Mouse (Mus musculus) right cerebral cortex, adult 18-20 months (tissue): ENCODE data around the gene Nkain2.
"Not testable (repeated sequence)": the region's sequence is repeated elsewhere in the genome, so short reads cannot be mapped to it uniquely, and the experiment has no call there.

Experiments used
- DNase-seq: peaks from one replicate; pipeline ENCODE4 v3.0.0; 2022; ENCODE audit warnings: mixed read lengths

Nkain2 gene

DNA sequence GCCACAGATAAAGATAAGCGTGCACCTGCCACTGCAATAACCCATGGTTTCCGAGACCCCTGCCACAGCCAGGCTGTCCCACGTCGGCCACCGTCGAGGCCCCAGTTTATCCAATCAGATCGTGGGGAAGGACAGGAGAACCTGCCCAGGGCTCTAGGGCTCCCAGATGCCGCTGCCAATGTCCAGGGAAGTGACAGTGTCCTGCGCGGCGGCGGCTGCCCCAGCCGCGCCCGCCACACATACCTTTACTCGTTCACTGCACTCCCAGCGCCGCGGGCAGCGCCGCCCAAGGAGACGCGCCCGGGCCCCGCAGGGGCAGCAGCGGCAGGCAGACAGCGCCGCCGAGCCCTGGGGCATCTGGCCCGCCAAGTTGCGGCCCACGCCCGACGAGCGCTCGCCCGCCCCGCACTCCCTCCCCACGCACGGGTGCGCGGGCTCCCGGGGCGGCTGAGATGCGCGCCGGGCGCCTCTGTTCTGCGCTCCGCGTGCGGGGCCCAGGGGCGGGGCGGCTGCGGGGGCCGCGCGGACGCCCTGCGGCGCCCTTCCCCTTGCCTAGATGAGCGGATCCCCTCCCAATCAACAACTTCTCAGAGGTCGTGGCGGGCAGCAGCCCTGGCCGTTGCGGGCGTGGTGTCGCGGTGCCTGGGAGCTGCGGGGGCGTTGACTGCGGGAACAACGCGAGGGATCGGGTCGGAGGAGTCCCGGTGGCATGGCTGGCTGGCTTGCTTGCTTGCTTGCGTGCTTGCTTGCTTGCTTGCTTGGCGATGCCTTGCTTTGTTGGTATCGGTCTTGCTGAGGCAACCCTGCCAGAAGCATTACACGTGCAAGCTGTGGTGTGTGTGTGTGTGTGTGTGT lies at the start of gene Nkain2:
Gene Nkain2, minus strand, starts transcription at position 811 of the 855 bp plus-strand sequence.
- DNase-seq = peak; percentile 72

DNA sequence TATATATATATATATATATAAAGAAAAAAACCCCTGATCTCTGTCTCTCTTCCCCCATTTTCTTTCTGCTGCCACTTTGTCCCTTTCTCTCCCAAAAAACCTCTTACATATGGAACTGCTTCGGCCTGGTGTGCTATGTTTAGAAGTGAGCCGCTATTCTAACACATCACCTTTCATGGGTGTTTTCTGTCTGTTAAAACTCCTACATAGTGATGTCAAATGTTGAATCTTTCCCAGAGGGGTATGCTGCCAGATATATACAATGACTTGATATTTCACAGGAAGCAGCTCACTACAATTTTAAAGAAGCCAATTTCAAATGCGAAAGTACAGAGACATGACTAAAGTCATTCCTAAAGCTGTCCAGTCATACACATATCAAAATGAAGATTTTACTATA lies 49.6 kb upstream of the Nkain2 start:
- peak; percentile 7 for DNase-seq

DNA sequence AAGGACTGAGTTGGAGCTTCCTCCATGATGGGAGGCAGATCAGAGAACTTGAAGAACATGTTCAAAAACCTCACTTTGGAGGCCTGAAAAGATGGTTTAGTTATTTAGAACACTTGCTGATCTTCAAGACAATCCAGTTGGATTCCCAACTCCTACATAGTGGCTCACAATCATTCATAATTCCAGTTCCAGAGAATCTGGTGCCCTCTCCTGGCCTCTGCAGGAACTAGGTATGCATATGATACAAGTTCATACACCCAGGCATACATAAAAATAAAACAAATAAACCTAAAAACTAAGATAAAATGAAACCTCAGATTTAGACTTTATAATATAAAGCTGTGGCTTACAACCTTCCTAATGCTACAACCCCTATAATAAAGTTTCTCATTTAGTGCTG lies 4.8 kb upstream of the Nkain2 start:
- DNase-seq = peak; percentile 32

DNA sequence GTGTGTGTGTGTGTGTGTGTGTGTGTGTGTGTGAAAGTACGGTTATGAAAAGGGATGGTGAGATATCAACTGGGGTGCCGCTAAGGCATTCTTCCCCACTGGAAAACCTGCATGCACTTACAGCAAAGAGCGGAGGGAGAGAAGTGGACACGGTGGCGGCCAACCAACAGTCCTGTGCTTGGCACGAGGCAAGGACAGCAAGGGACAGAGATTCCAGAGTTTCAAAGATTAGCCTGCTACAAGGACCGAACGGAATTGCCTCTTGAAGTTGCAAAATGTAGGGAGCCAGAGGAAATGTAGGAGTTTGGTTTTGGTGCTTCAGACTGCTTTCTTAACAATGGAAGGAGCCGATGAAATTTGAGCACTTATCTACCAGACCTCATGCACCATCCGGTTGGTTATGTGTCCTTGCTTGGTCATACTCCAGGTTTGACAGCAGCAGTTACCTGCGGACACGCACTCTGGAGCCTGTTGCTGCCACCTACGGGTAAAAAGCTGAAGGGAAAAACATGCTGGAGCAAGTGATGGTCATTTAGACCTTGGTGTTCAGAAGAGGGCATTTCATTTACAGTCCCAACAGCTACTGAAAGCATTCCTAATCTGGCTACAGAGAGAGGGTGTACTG lies 357 bp upstream of the Nkain2 start:
- peak; percentile 75 for DNase-seq

DNA sequence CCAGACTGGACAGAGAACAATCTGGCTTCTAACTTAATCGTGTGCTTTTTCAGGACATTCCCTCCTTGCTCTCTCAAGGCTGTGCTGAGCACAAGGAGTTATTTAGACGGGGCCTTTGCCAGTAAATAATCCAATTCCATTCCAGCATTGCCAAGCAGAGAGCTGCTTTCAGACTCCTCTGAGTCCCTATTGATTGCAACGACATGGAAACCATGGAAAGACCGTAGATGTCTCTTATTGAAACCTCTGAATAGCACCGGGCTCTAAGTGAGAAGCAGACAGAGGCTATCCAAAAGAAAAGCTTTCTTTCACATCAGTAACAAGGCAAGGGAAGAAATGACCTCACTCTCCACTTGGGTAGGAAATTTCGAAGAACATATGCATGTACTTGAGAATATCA lies 8.3 kb downstream of the Nkain2 start:
- DNase-seq = peak; percentile 19

DNA sequence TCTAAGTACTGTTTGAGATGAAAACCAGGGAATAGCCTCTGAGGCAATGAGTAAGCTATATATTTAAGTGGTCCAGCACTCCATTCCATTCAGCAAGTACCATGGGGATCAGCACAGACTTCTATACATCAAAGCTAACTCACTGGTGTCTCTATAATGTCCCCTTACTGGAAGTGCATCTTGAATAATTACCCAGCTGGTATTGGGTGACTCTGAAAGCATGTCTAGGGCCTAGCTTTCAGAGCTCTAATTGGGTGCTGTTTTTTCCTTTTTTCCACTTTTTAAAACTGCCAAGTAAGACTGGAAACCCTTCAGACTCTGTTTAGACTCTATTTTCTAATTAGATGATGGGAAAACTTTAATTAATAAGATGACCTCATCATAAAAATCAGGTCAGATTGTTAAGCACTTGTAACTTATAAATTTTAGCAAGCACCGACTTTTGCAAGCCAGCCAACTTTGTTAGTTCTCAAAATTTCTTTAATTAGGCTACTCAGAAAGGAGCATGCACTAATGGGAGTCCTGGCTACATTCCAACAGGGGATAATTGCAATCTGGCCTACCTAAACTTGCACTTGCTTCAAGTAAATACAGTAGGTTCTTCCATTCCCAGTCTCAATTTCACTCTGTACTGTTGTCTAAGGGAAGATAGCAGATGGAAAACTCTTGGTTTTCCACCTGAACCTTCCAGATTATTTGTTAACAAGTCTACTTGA lies 19.4 kb downstream of the Nkain2 start:
- peak; percentile 18 for DNase-seq

DNA sequence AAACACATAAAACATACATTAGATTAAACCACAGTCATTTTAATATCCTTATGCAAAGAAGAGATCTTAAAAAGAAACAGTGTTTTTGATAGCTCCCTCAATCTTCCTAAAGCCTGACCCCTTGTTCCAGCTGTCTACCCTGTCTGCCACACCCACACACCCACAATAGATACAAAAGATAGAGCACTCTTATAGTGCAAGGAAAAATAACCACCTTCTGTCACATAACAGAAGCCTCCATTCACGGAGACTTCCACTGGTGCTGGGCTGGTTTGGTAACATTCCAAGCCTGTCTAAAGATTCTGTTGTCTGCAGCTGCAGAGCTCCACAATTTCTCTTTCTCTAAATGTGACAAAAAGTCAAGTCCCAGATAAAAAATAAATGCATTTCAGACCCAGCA lies 20.7 kb downstream of the Nkain2 start:
- peak; percentile 37 for DNase-seq

DNA sequence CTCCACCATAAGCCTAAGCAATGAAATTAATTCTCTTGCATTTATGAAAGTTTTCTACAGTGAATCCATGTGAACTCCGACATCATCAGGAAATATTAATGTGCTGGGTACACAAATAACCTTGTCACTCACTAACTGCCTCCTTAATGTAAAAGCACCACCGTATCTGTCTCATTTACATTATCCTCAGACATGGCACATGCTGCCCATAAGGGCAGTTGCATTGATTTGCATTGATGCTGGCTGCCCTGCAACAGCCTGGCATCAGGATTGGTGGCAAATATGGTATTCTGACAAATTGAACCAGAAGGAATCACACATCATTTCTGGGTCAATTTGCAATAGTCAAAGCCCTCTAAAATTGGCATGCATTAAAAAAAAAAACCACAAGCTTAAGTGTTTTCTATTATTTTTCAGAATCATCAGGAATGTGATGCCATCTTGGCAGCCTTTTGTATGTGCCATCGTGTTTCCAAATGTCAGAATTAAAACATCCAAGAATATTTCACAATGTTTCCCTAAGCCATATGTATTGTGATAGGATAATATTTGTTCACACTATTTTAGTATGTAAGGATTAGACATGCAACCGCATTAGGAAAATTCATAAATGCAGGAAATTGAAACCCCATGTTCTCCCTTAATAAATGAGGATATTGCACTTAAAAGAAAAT lies 74.9 kb downstream of the Nkain2 start:
- no peak for DNase-seq

DNA sequence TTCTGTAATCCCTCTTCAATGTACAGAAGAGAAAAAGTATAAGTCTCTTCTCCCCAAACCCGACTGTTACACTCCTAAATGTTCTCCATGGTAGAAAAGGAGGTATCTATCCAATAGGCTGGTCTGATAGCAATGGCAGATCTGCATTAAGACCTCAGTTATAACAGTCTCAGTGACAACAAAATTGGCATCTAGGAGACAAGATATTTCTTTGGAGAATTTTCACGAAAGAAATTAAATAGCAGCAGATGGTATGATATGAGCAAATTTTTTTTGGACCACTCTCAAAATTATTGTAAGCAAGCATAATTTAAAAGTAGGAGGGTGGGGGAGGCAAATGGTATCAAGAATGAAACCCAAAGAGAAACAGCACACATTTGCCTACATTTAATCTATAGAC lies 94.0 kb downstream of the Nkain2 start:
- DNase-seq = no peak

DNA sequence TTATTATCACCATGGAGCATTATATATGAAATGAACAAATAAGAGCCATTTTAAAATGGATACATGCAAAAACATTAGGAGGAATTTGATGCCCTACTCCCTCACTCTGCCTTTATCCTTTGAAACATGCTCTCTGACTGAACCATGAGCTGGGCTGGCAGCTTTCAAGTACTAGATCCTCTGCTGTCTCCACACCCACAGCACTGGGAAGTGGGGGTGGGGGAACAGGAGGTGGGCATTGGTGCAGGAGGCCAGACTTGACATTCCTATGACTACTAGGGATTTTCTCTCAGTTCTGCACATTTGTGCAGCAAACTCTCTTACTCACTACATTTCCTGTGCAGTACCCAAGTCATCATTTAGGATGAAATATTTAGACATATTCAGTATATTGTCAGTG lies 99.7 kb downstream of the Nkain2 start:
- DNase-seq = peak; percentile 34

DNA sequence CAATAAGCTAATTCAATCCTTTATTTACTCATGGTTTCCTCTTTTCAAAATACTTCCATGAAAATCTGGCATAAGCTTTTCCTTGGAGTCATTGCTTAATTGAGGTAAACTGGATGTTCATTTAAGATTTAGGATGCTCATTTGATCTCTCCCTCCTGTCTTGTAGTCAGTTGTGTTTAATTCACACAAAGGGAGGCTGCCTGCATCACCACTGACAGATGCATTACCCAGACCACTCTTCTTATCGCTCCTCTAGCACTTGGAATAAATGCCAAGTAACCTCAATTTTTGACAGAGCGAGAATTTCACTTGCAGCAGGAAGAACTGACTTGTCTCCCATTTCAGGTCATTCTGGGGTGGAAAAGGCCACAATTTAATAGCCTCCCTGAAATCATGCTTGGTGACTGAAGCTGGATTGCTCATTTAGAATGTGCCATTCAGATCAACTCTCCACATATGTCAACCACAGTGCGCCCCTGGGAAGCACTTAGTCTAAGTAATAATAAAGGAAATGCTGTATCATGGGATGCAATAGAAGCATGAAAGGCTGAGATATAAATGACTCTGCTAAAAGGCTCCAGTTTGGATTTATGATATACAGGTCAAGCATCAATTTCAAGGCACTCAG lies 107.4 kb downstream of the Nkain2 start:
- DNase-seq = no peak

DNA sequence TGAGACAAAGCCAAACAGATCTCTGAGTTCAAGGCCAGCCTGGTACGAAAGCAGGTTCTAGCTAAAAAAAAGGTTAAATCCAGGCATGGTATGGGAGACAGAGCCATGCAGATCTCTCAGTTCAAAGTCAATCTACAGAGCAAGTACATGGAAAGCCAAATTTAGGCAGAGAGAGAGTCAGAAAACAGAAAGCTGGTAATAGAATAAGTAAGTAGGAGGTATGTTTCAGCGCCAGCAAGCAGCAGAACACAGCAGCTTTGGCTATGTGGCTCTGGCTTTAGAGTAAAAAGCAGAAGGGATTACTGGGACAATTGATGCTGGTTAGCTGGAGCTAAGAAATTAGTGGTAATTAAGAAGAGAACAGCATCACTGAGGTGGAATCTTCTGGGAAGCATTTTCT lies 151.3 kb downstream of the Nkain2 start:
- DNase-seq = peak; percentile 10

DNA sequence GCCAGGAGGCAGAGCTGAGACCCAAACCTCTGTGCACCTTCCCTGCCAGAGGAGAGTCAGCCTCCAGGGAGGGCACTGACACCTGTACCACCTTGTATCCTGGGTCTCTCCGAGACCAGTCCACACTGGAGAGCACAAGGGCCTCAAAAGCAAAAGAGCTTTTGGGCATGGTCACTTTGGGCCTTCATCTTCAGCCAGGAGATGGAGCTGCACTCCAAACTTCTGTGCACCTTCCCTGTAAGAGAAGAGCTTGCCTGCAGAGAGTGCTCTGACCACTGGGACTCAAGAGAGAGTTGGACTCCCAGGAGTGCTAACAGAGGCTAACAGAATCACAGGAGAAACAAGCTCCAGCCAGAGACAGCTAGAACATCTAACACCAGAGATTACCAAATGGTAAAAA lies 183.7 kb downstream of the Nkain2 start:
- DNase-seq = not testable (repeated sequence)

DNA sequence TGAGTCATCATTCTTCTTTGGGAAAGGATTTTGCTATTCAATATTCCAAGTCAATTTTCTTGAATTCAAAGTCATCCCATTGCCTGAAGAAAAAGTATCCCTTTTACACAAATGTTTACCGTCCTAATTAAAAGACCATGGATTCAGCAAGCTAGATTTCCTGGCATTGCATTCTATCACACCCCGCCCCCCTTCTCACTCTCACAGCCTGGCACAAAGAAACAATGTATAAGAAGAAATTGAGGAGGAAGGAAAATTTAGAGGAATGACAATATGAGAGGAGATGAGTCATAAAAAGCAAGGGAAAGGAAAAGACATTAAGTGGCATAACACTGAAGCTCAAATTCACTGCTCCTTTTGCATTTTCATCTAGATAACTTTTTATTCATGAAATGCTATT lies 193.6 kb downstream of the Nkain2 start:
- DNase-seq = no peak

DNA sequence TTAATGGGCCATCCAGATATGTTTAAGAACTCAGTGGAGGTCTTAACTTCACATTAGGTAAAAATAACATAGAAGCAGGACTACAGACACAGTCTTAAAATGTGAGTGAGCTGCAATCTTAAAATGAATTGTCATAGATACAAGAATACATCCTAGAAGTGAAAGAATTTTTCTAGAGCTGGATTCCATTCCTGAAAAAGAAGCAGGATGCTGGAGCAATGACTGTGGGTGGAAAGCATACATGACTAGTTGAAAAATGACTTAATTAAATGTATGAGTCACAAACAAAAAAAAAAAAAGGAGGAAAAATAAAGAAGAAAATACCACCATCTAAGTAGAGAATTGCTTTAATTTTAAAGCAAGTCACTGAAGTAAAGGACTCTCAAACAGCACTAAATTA lies 205.7 kb downstream of the Nkain2 start:
- DNase-seq = peak; percentile 4

DNA sequence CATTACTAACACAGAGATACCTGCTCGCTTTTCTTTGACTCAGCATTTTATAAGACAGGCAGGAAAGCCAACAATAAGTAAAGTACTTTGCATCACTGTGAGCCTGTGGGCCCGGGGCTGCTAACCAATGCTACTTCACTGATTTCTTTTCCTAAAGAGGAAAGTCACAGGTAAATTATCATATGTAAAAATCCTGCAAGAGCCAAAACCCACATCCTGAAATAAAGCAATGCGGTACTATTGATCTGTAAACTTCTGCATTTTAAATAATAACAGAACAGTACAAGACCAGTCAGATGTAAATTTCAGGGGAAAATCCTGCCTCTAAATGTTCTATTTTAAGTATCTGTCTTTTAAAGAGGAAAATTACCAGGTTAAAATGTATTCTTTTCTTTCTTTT lies 250.0 kb downstream of the Nkain2 start:
- no peak for DNase-seq

DNA sequence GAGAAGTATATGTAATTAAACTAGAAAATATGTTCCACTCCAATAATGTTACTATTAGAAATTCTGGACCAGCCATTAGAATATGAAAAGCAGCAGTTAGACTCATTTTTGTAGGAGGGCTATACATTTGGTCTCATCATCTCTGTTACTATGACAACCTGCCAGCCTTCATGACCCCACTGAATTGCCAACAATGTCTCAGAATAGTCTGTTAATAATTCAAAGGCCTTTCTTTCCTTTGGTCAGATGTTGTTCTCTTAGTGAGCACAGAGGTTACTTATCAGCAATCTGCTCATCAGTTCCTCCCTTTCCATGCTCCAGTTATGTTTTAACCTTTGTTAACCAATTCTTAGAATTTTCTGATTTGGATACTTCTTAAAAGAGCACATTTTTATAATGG lies 251.1 kb downstream of the Nkain2 start:
- DNase-seq = no peak

DNA sequence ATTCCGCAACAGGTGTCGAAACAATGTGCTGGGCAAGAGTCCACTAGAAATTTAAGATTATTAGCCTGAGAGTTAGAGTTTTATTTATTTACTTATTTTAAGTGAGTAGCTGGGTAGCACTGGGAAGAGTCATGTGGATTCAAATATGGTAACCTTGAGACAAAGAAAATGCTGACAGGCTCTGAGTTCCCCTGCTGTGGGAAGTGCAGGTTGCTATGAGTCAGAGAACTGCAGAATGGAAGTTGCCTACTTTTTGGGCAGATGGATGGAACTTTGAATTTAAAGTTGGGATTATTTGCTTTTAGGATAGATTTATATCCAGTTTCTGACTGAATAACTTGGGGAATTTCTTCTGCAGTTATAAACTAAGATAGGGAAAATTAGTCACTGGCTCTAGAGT lies 259.2 kb downstream of the Nkain2 start:
- DNase-seq = peak; percentile 3

DNA sequence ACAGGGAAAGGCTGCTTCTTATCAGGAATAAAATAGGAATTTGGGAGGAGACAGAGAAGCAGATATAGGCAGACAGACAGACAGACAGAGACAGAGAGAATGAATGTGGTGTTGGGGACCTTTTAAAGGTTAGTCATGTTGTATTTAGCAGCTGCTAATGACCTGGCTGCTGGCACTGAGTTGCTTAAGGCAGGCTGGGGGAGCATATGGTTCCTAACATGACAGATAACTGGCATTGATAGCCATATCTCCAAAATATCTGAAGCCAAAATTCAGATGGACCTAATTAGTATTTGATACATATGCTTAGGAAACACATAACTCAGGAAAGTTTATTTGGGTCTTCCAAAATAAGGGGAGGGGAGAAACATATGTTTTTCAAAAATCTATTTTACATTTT lies 285.8 kb downstream of the Nkain2 start:
- no peak for DNase-seq

DNA sequence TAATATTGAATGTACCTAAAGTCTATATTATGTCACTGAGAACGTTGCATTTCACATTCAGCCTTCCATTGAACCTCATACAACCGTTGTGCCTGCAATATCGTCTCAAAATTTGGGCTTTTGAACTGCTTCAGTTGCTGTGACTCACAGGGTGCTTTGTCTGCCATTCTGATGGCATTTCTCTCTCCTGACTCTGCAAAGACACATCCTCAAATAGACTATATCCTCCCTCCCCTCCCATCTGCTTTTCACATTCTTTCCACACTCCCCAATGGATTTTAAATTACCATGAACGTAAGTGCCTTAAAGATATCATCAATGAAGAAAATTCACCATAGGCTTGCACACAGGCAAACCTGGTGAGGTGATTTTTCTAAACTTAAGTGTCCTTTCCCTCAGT lies 287.5 kb downstream of the Nkain2 start:
- peak; percentile 17 for DNase-seq

DNA sequence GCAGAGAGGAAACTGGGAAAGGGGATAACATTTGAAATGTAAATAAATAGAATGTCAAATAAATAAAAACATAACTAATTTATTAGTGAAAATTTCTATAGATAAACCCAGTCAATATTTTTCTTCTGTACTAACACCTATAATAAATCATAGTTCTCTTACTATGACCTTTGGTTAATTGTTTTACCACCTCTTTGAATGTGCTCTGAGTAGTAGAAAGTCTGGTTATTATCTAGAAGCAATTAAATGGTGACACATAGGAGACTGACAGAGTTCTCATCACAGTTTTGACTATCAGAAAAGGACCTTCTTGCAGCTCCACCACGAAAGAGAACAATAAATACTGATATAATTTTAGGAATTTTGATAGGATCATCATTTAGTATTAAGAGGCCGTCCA lies 295.3 kb downstream of the Nkain2 start:
- no peak for DNase-seq

DNA sequence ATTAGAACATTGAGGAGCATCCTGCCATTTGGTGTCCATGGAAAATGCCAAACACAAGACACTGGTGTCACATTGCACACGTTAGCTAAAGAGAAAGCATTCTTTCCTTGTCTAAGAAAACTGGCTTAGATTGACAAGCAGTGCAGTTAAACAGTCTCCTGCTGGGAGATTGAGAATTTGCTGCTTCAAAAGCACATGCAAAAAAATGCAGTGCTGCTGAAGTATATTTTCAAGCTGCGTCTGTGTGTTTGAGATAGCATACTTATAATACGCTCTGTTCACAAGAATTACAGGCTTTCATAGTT lies 313.0 kb downstream of the Nkain2 start:
- no peak for DNase-seq
